Mouse (Mus musculus) stomach, embryonic 16.5 days (tissue): Measurements from ENCODE around the gene Oit1. TPM values are rescaled to one million over a fixed set of nuclear protein-coding genes. Genes with fewer than 3 reads are reported as not detected.

ENCODE experiments used
- ATAC-seq: fragments of 200-750 bp; cut with Nextera tagmentation; 2 replicates; pipeline ENCODE4 v1.8.0; 2017; ENCODE audit warnings: moderate number of reproducible peaks, moderate TSS enrichment; ENCODE audit not compliant: insufficient read depth, low FRiP score
- H3K27ac ChIP-seq: fragments of 300-500 bp; sonication (generic); 2 replicates; pipeline ENCODE4 v1.5.1; 2014; ENCODE audit warnings: low read length
- H3K27me3 ChIP-seq: fragments of 300-500 bp; sonication (generic); 2 replicates; pipeline ENCODE4 v1.6.1; 2014; ENCODE audit warnings: low read length, control low read depth, mixed read lengths; ENCODE audit not compliant: control insufficient read depth, insufficient read depth
- H3K36me3 ChIP-seq: fragments of 300-500 bp; sonication (generic); 2 replicates; pipeline ENCODE4 v1.6.1; 2014; ENCODE audit warnings: low read length; ENCODE audit not compliant: control insufficient read depth, insufficient read depth
- H3K4me1 ChIP-seq: fragments of 300-500 bp; sonication (generic); 2 replicates; pipeline ENCODE4 v1.6.1; 2014; ENCODE audit warnings: low read length, control low read depth, mixed read lengths; ENCODE audit not compliant: control insufficient read depth, insufficient read depth
- H3K4me2 ChIP-seq: fragments of 300-500 bp; sonication (generic); 2 replicates; pipeline ENCODE4 v1.6.1; 2014; ENCODE audit warnings: low read depth, low read length, mixed read lengths
- H3K4me3 ChIP-seq: fragments of 300-500 bp; sonication (generic); replicated peaks from 2 replicates; pipeline ENCODE4 v1.5.1; 2014; ENCODE audit warnings: mild to moderate bottlenecking, low read length
- H3K9ac ChIP-seq: fragments of 300-500 bp; sonication (generic); 2 replicates; pipeline ENCODE4 v1.6.1; 2014; ENCODE audit warnings: low read length
- H3K9me3 ChIP-seq: fragments of 300-500 bp; sonication (generic); replicated peaks from 2 replicates; pipeline ENCODE4 v1.6.1; 2016; ENCODE audit warnings: low read length, control low read depth; ENCODE audit not compliant: control insufficient read depth
- WGBS: fragments of 180-500 bp; shearing (Covaris S2); extraction: QIAGEN DNeasy Blood & Tissue Kit; methylation state at CpG from one replicate; pipeline ENCODE4 v1.1.7; 2014; 5-methylcytosine and 5-hydroxymethylcytosine counted together
- polyA plus RNA-seq: library from polyadenylated mRNA; unstranded; fragments of >200 nt; fragmentation: Nextera tagmentation; extraction: Ambion mirVana; gene quantifications from 2 replicates; pipeline ENCODE4 v1.2.1, GENCODE M21; 2015

Oit1 gene
- polyA plus RNA-seq, 1 experiment from 2014 or later, result 27.6 TPM

GRCm38 (mm10) chr14:8327371-8327770, 51.2 kb downstream of the Oit1 start:
- peaks cover 5% of the 10 kb centered on the region for H3K4me1 ChIP-seq

GRCm38 (mm10) chr14:8326961-8327360, 51.6 kb downstream of the Oit1 start:
- Histone ChIP-seq H3K4me1 (peaks cover 5% of the 10 kb centered on the region), H3K27ac (no peak overlapping the region), H3K9me3 (no peaks in the 10 kb centered on the region), H3K36me3 (no peaks in the 10 kb centered on the region), H3K4me3 (no peak overlapping the region), H3K4me2 (no peak overlapping the region), H3K27me3 (no peaks in the 10 kb centered on the region), H3K9ac (no peak overlapping the region)
- no peak for ATAC-seq

More at GRCm38 (mm10) chr14:8327371-8327770, 51.2 kb downstream of the Oit1 start:
- Histone ChIP-seq H3K4me2 (no peak overlapping the region), H3K27ac (no peak overlapping the region), H3K27me3 (no peaks in the 10 kb centered on the region), H3K36me3 (no peaks in the 10 kb centered on the region), H3K9me3 (no peaks in the 10 kb centered on the region), H3K9ac (no peak overlapping the region), H3K4me3 (no peak overlapping the region)
- 62% methylated on average over 1 of the region's 1 CpGs for WGBS
- ATAC-seq, result no peak

- Histone ChIP-seq H3K4me1 (peaks cover 5% of the 10 kb centered on the region), H3K9ac (no peak overlapping the region), H3K36me3 (no peaks in the 10 kb centered on the region), H3K27ac (no peak overlapping the region), H3K4me2 (no peak overlapping the region), H3K9me3 (no peaks in the 10 kb centered on the region), H3K27me3 (no peaks in the 10 kb centered on the region), H3K4me3 (no peak overlapping the region)
- no peak for ATAC-seq
- WGBS, result 73% methylated on average over 4 of the region's 4 CpGs
These were observed 52.8 kb downstream of the Oit1 start for GRCm38 (mm10) chr14:8325746-8326145.

GRCm38 (mm10) chr14:8320528-8320927, 58.0 kb downstream of the Oit1 start:
- Histone ChIP-seq H3K4me2 (no peak overlapping the region), H3K9ac (no peak overlapping the region), H3K27ac (no peak overlapping the region), H3K4me3 (no peak overlapping the region), H3K4me1 (peaks cover 7% of the 10 kb centered on the region; the same call in 1 of the 2 replicates), H3K36me3 (no peaks in the 10 kb centered on the region), H3K9me3 (no peaks in the 10 kb centered on the region), H3K27me3 (peaks cover 23% of the 10 kb centered on the region)
- ATAC-seq, result no peak
- WGBS, result 90% methylated on average over 3 of the region's 3 CpGs

- peak within 1 kb of the TSS; percentile 25 for H3K4me3 ChIP-seq
- H3K9me3 ChIP-seq, result no peaks in the 10 kb centered on the region
- no peaks in the 10 kb centered on the region for H3K36me3 ChIP-seq
- no peak for ATAC-seq
- H3K27me3 ChIP-seq, result peaks cover 30% of the 10 kb centered on the region
- peaks cover 7% of the 10 kb centered on the region; the same call in 1 of the 2 replicates for H3K4me1 ChIP-seq
- no peak within 1 kb of the TSS for H3K9ac ChIP-seq
- peak within 1 kb of the TSS; percentile 49 for H3K4me2 ChIP-seq
- WGBS, result 10% methylated on average over 41 of the region's 41 CpGs
- no peak within 1 kb of the TSS for H3K27ac ChIP-seq
These were observed 61.1 kb downstream of the Oit1 start, which contains the start of gene Fam107a for GRCm38 (mm10) chr14:8317194-8318097. Gene Fam107a, minus strand, starts transcription at chr14:8318023.

GRCm38 (mm10) chr14:8316366-8317193, 62.0 kb downstream of the Oit1 start:
- no peak overlapping the region for H3K27ac ChIP-seq
- H3K4me3 ChIP-seq, result peak overlapping the region; percentile 25
- H3K9ac ChIP-seq, result peak overlapping the region; percentile 5; the same call in 1 of the 2 replicates
- 3% methylated on average over 23 of the region's 23 CpGs for WGBS
- H3K4me1 ChIP-seq, result peaks cover 7% of the 10 kb centered on the region; the same call in 1 of the 2 replicates
- H3K9me3 ChIP-seq, result no peaks in the 10 kb centered on the region
- peaks cover 30% of the 10 kb centered on the region for H3K27me3 ChIP-seq
- H3K36me3 ChIP-seq, result no peaks in the 10 kb centered on the region
- H3K4me2 ChIP-seq, result peak overlapping the region; percentile 49
- ATAC-seq, result no peak

GRCm38 (mm10) chr14:8315169-8315568, 63.4 kb downstream of the Oit1 start:
- ATAC-seq, result no peak
- H3K27ac ChIP-seq, result no peak overlapping the region
- no peak overlapping the region for H3K4me2 ChIP-seq
- peaks cover 7% of the 10 kb centered on the region; the same call in 1 of the 2 replicates for H3K4me1 ChIP-seq
- H3K4me3 ChIP-seq, result no peak overlapping the region
- peaks cover 30% of the 10 kb centered on the region for H3K27me3 ChIP-seq
- no peak overlapping the region for H3K9ac ChIP-seq
- H3K9me3 ChIP-seq, result no peaks in the 10 kb centered on the region
- WGBS, result 82% methylated on average over 6 of the region's 6 CpGs
- H3K36me3 ChIP-seq, result no peaks in the 10 kb centered on the region

- no peaks in the 10 kb centered on the region for H3K36me3 ChIP-seq
- no peak overlapping the region for H3K9ac ChIP-seq
- H3K4me2 ChIP-seq, result no peak overlapping the region
- no peak overlapping the region for H3K27ac ChIP-seq
- H3K9me3 ChIP-seq, result no peaks in the 10 kb centered on the region
- WGBS, result 23% methylated on average over 3 of the region's 3 CpGs
- H3K27me3 ChIP-seq, result peaks cover 30% of the 10 kb centered on the region
- ATAC-seq, result no peak
- H3K4me3 ChIP-seq, result no peak overlapping the region
- peaks cover 7% of the 10 kb centered on the region; the same call in 1 of the 2 replicates for H3K4me1 ChIP-seq
These were observed 64.0 kb downstream of the Oit1 start for GRCm38 (mm10) chr14:8314536-8314935.

GRCm38 (mm10) chr14:8313877-8314276, 64.7 kb downstream of the Oit1 start:
- no peak overlapping the region for H3K9ac ChIP-seq
- H3K4me1 ChIP-seq, result peaks cover 7% of the 10 kb centered on the region; the same call in 1 of the 2 replicates
- no peaks in the 10 kb centered on the region for H3K36me3 ChIP-seq
- H3K27me3 ChIP-seq, result peaks cover 30% of the 10 kb centered on the region
- no peak overlapping the region for H3K4me2 ChIP-seq
- no peak for ATAC-seq
- WGBS, result 51% methylated on average over 7 of the region's 7 CpGs
- H3K9me3 ChIP-seq, result no peaks in the 10 kb centered on the region
- H3K27ac ChIP-seq, result no peak overlapping the region
- H3K4me3 ChIP-seq, result no peak overlapping the region
